Mouse (Mus musculus) cerebellum, adult 11-12 months (tissue): ENCODE measurements around the gene Npepl1.

Experiments
- DNase-seq: peaks from one replicate; pipeline ENCODE4 v3.0.0; 2022

Npepl1 gene

GRCm38 (mm10) chr2:174109991-174110782, at the start of gene Npepl1:
Gene Npepl1, plus strand, starts transcription at chr2:174110349.
- DNase-seq: peak; percentile 76

- no peak for DNase-seq
These were observed 48.9 kb upstream of the Npepl1 start for GRCm38 (mm10) chr2:174061219-174061618.

- DNase-seq: no peak
These were observed 47.1 kb upstream of the Npepl1 start for GRCm38 (mm10) chr2:174063074-174063473.

- no peak for DNase-seq
These were observed 46.5 kb upstream of the Npepl1 start for GRCm38 (mm10) chr2:174063527-174064211.

GRCm38 (mm10) chr2:174067793-174068419, 42.2 kb upstream of the Npepl1 start:
- DNase-seq: no peak

GRCm38 (mm10) chr2:174069532-174070049, 40.6 kb upstream of the Npepl1 start:
- no peak for DNase-seq

GRCm38 (mm10) chr2:174071406-174071805, 38.7 kb upstream of the Npepl1 start:
- DNase-seq: no peak

GRCm38 (mm10) chr2:174073156-174073790, 36.9 kb upstream of the Npepl1 start:
- DNase-seq: no peak

GRCm38 (mm10) chr2:174074621-174075020, 35.5 kb upstream of the Npepl1 start:
- DNase-seq: no peak

- peak; percentile 54 for DNase-seq
These were observed 35.0 kb upstream of the Npepl1 start for GRCm38 (mm10) chr2:174075072-174075570.

GRCm38 (mm10) chr2:174075673-174076432, 34.3 kb upstream of the Npepl1 start, which contains the start of gene Stx16:
Gene Stx16, plus strand, starts transcription at chr2:174076308.
- DNase-seq: peak; percentile 92

- no peak for DNase-seq
These were observed 33.7 kb upstream of the Npepl1 start for GRCm38 (mm10) chr2:174076433-174076824.

- DNase-seq: peak; percentile 22
These were observed 33.0 kb upstream of the Npepl1 start for GRCm38 (mm10) chr2:174077004-174077695.

- no peak for DNase-seq
These were observed 32.3 kb upstream of the Npepl1 start for GRCm38 (mm10) chr2:174077776-174078338.

- DNase-seq: no peak
These were observed 28.3 kb upstream of the Npepl1 start for GRCm38 (mm10) chr2:174081833-174082232.

GRCm38 (mm10) chr2:174082380-174082918, 27.7 kb upstream of the Npepl1 start:
- DNase-seq: no peak

- DNase-seq: no peak
These were observed 15.1 kb upstream of the Npepl1 start for GRCm38 (mm10) chr2:174095086-174095485.

GRCm38 (mm10) chr2:174102399-174102798, 7.8 kb upstream of the Npepl1 start:
- DNase-seq: no peak

GRCm38 (mm10) chr2:174103527-174103926, 6.6 kb upstream of the Npepl1 start:
- no peak for DNase-seq

- DNase-seq: no peak
These were observed 2.8 kb upstream of the Npepl1 start for GRCm38 (mm10) chr2:174107375-174107774.
